Mouse (Mus musculus) bone marrow, adult 2 months (tissue): ENCODE measurements around the gene Olfr1219.

Experiments used
- CTCF ChIP-seq: fragments of 200-500 bp; IDR thresholded peaks from 2 replicates; pipeline ENCODE4 v1.5.1; 2011; ENCODE audit warnings: low read length, control low read depth; ENCODE audit not compliant: control insufficient read depth, insufficient read depth
- POLR2A ChIP-seq: fragments of 200-500 bp; IDR thresholded peaks from 2 replicates; pipeline ENCODE4 v1.6.1; 2011; ENCODE audit warnings: low read depth, mild to moderate bottlenecking, control low read depth, low read length, borderline replicate concordance; ENCODE audit not compliant: control insufficient read depth

- TF ChIP-seq POLR2A (no peak), CTCF (no peak)
Observed at GRCm38 (mm10) chr2:89031965-89032364, 51.3 kb downstream of the Olfr1219 start, which contains the start of gene Olfr1217.
